Mouse (Mus musculus) duodenum, adult 2 months (tissue): ENCODE data around the gene Gm3573. TPM values are rescaled to one million over a fixed set of nuclear protein-coding genes. Genes with fewer than 3 reads are reported as not detected.

Experiments
- polyA plus RNA-seq: library from polyadenylated mRNA; depleted of rRNA; stranded (reverse); fragments of >200 nt; gene quantifications from 2 replicates; pipeline ENCODE4 v1.2.3, GENCODE M21; 2012; ENCODE audit warnings: low replicate concordance; rRNA removed

Gene Gm3573
- not detected in 2 replicates for polyA plus RNA-seq

DNA sequence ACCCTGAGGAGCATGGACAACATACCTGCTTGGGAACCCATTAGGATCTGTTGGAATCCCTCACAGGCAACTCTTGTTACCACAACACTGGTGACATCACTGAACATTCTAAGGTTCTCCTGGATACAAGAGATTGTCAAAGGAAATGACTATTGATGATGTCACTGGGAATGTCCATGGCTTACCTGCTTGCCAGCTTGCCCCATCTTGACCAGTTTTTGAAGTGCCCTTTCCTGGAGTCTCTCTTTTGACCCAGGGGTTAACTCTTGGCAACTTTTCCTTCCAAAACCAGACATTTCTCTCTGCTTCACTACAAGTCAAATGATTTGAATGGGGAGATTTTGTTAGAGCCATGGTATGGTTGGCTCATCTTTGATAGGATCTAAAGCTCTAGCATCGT is at the start of gene Gm3573:
Gene Gm3573 (minus strand): TSS at position 101 of the 400 bp plus-strand sequence.

DNA sequence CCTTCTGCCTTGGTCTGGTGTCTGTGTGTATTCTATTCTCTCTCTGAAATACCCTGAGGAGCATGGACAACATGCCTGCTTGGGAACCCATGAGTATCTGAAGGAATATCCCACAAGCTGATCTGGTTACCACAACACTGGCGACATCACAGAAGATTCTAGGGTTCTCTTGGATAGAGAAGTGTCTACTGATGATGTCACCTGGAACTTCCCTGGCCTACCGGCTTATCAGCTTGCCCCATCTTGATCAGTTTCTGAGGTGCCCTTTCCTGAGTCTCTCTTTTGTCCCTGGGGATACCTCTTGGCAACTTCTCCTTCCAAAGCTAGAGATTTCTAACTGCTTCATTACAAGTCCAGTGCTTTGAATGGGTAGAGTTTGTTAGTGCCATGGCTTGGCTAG is 28.1 kb downstream of the Gm3573 start, which contains the start of gene Gm17027:
Gene Gm17027 (minus strand): TSS at position 101 of the 400 bp plus-strand sequence.

Other genes with a start within 250 kb of the Gm3573 start
- gene 1700024B05Rik, start 246.8 kb downstream of the Gm3573 start, polyA plus RNA-seq: not detected in 2 replicates
- not detected in 2 replicates for gene Gm6401, start 222.9 kb downstream of the Gm3573 start, polyA plus RNA-seq
- not detected in 2 replicates for gene Gm3543, start 207.5 kb downstream of the Gm3573 start, polyA plus RNA-seq
- not detected in 2 replicates for gene Gm7951, start 73.4 kb downstream of the Gm3573 start, polyA plus RNA-seq
- gene Gm17027, start 28.2 kb downstream of the Gm3573 start, polyA plus RNA-seq: not detected in 2 replicates
- gene Gm17026, start 69.3 kb upstream of the Gm3573 start, polyA plus RNA-seq: not detected in 2 replicates
- gene Gm9611, start 106.6 kb upstream of the Gm3573 start, polyA plus RNA-seq: not detected in 2 replicates
- gene Gm7995, start 119.4 kb upstream of the Gm3573 start, polyA plus RNA-seq: not detected in 2 replicates
- gene Gm8005, start 248.9 kb upstream of the Gm3573 start, polyA plus RNA-seq: not detected in 2 replicates